Mouse (Mus musculus): ENCODE data around the gene Crlf2.

GRCm38 (mm10) chr5:109509679-109510078 is 49.1 kb downstream of the Crlf2 start:
- TF ChIP-seq CTCF (IDR thresholded peaks at IDR 0.05; ENCODE audit: low read depth, low read length), result no peak
- TF ChIP-seq POLR2A (IDR thresholded peaks at IDR 0.05; ENCODE audit: extremely low read depth, insufficient read depth, low read length), result no peak
